Mouse (Mus musculus): Measurements from ENCODE around the gene 1810024B03Rik. TPM values are rescaled to one million over a fixed set of nuclear protein-coding genes. Genes with fewer than 3 reads are reported as not detected.

The 1810024B03Rik gene
- polyA plus RNA-seq, 1 experiment from 2014 or later: 2.8 TPM

DNA sequence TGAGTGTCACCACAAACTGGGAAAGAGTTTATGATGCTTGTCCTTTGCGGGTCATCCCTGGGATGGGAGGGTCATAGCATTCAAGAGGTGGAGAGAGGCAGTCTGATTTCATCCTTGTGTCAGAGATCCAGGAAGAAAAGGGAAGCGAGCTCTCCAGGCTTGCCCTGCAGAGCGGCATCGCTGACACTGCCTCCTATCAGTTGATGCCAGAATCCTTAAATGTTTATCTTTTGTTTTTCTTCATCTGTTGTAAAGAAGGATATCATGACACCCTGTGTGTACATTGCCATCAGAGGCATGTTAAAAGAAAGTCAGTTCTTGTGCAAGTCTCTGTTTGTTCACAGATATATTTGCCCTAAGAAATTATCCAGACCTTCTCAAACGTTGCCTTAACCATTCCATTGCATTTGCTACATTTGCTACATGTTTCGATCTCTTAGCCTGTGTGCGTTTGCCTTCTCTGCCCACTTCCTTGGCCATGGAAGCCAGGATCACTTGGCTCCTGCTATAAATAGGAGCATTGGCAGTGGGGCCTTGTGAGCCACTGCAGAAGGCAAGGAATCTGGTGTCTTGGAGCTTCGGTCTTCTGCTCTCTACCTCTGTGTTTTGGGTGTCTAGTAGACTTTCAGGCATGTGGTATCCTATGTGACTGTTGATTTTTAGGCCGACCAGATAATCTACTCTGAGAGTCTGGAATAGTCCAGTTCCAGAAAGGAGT, 42.4 kb upstream of the 1810024B03Rik start:
- H3K4me3 ChIP-seq (ENCODE audit: low read depth, low read length): no peak overlapping the region
- ATAC-seq (ENCODE audit: insufficient read depth): no peak
- H3K9me3 ChIP-seq (ENCODE audit: low read depth, low read length): no peaks in the 10 kb centered on the region
- H3K9ac ChIP-seq: no peak overlapping the region
- H3K27me3 ChIP-seq (ENCODE audit: insufficient read depth, low read length): no peaks in the 10 kb centered on the region
- no peak overlapping the region for H3K27ac ChIP-seq (ENCODE audit: low read depth)
- no peak for DNase-seq
- 88% methylated on average over 9 of the region's 9 CpGs for WGBS
- H3K36me3 ChIP-seq (ENCODE audit: insufficient read depth): peaks cover 19% of the 10 kb centered on the region
- H3K4me2 ChIP-seq: no peak overlapping the region
- no peaks in the 10 kb centered on the region for H3K4me1 ChIP-seq (ENCODE audit: insufficient read depth)
- no peak for TF ChIP-seq CTCF (IDR thresholded peaks at IDR 0.05; ENCODE audit: low read depth)

DNA sequence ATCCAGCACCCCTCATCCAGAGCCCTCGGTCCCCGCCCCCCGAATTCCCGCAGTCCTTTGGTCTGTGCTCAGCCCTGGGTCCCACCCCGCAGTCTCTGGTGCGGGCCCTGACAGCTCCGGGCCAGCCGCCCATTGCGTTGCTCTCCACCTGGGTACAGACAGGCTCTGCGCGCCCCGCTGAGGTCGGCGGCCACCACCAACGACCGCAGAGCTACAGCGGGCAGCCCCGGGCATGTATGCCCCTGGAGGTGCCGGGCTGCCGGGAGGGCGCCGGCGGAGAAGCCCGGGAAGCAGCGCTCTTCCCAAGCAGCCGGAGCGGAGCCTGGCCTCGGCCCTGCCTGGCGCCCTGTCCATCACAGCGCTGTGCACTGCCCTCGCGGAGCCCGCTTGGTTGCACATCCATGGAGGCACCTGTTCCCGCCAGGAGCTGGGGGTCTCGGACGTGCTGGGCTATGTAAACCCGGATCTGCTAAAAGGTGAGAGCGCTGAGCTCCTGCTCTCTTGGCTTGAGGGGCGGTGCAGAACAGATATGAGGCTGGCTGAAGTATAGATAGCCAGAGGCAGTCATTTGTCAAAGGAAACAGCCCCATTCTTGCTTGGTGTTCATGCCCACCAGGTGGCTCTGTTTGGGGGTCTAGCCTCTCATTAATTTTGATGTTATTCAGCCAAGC, 40.4 kb upstream of the 1810024B03Rik start:
- Histone ChIP-seq H3K36me3 (ENCODE audit: insufficient read depth) (peaks cover 38% of the 10 kb centered on the region), H3K4me3 (ENCODE audit: low read depth, low read length) (peak overlapping the region; percentile 79), H3K27ac (ENCODE audit: low read depth) (peak overlapping the region; percentile 69; the same call in 1 of the 2 replicates), H3K4me2 (peak overlapping the region; percentile 96), H3K27me3 (ENCODE audit: insufficient read depth, low read length) (no peaks in the 10 kb centered on the region), H3K9ac (peak overlapping the region; percentile 80), H3K9me3 (ENCODE audit: low read depth, low read length) (no peaks in the 10 kb centered on the region), H3K4me1 (ENCODE audit: insufficient read depth) (no peaks in the 10 kb centered on the region)
- peak; percentile 45 for DNase-seq
- WGBS: under 1% methylated on average over 39 of the region's 39 CpGs
- peak; percentile 59 for ATAC-seq (ENCODE audit: insufficient read depth)
- TF ChIP-seq CTCF (IDR thresholded peaks at IDR 0.05; ENCODE audit: low read depth): peak; percentile 45

DNA sequence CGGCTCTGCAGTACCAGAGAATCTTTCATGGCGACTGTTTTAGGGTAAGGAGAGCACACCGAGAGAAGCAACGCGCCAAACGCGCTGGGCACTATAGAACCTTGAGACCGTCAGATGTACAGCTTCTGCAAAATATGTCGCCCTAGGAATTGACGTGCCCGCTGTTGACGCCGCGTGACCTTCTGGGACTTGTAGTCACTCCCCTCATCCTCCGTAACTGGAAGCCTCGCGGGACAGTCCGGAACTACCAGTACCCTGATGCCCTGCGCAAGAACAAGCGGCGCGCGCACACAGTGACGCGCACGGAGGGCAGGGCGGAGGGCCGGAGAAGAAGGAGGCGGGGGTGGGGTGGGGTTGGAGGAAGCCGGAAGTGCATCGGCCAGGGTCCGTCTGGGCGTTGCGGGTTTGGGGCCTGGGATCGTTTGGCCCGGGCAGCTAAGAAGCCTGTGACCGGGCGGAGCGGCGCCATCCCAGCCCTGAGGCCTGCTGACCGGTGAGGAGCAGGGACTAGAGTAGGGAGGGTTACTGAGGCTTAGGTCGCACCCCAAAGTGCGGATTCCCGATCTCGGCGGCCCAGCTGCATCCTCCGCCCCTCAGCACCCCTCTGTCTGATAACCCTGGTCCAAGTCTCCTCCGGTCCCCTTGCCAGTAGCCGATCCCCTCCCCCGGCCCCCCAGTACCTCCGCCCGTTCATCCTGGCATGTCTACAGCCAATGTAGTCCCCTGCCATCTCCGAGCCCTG, 39.7 kb upstream of the 1810024B03Rik start, which contains the start of the genes Ciao1 and Tmem127:
Gene Ciao1, minus strand, starts transcription at position 225 of the 742 bp plus-strand sequence.
Gene Tmem127, plus strand, starts transcription at position 317 of the 742 bp plus-strand sequence.
- H3K4me2 ChIP-seq: peak within 1 kb of the TSS; percentile 96
- DNase-seq (peak; percentile 100), ATAC-seq (ENCODE audit: insufficient read depth) (peak; percentile 99)
- no peaks in the 10 kb centered on the region for H3K4me1 ChIP-seq (ENCODE audit: insufficient read depth)
- peak within 1 kb of the TSS; percentile 80 for H3K9ac ChIP-seq
- peak within 1 kb of the TSS; percentile 79 for H3K4me3 ChIP-seq (ENCODE audit: low read depth, low read length)
- peak within 1 kb of the TSS; percentile 69; the same call in 1 of the 2 replicates for H3K27ac ChIP-seq (ENCODE audit: low read depth)
- WGBS: under 1% methylated on average over 53 of the region's 53 CpGs
- 0 out of 2 replicates have a peak, but pooled peaks have one; percentile 16 for TF ChIP-seq CTCF (IDR thresholded peaks at IDR 0.05; ENCODE audit: low read depth)
- H3K9me3 ChIP-seq (ENCODE audit: low read depth, low read length): no peaks in the 10 kb centered on the region
- peaks cover 41% of the 10 kb centered on the region for H3K36me3 ChIP-seq (ENCODE audit: insufficient read depth)
- H3K27me3 ChIP-seq (ENCODE audit: insufficient read depth, low read length): no peaks in the 10 kb centered on the region

DNA sequence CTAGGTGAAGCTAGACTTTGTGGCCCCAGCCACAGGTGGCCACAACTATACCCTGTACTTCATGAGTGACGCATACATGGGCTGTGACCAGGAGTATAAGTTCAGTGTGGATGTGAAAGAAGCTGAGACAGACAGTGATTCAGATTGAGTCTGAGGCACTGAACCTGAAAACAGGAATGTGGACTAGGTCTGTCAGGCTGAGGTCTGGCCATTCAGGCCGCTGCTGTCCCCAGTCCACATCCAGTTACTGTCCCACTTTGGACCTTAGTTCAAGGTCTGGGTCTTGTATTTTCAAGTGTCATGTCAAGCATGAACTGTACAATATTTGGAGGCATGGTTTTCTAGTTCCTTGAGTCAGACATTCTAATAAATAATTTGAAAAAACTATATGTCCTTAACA, 32.0 kb upstream of the 1810024B03Rik start:
- DNase-seq (no peak), ATAC-seq (ENCODE audit: insufficient read depth) (no peak)
- H3K27me3 ChIP-seq (ENCODE audit: insufficient read depth, low read length): no peaks in the 10 kb centered on the region
- no peak overlapping the region for H3K9ac ChIP-seq
- H3K27ac ChIP-seq (ENCODE audit: low read depth): no peak overlapping the region
- no peaks in the 10 kb centered on the region for H3K9me3 ChIP-seq (ENCODE audit: low read depth, low read length)
- H3K36me3 ChIP-seq (ENCODE audit: insufficient read depth): peaks cover 89% of the 10 kb centered on the region
- H3K4me1 ChIP-seq (ENCODE audit: insufficient read depth): no peaks in the 10 kb centered on the region
- no peak overlapping the region for H3K4me2 ChIP-seq
- WGBS: 94% methylated on average over 2 of the region's 2 CpGs
- no peak for TF ChIP-seq CTCF (IDR thresholded peaks at IDR 0.05; ENCODE audit: low read depth)
- H3K4me3 ChIP-seq (ENCODE audit: low read depth, low read length): no peak overlapping the region

DNA sequence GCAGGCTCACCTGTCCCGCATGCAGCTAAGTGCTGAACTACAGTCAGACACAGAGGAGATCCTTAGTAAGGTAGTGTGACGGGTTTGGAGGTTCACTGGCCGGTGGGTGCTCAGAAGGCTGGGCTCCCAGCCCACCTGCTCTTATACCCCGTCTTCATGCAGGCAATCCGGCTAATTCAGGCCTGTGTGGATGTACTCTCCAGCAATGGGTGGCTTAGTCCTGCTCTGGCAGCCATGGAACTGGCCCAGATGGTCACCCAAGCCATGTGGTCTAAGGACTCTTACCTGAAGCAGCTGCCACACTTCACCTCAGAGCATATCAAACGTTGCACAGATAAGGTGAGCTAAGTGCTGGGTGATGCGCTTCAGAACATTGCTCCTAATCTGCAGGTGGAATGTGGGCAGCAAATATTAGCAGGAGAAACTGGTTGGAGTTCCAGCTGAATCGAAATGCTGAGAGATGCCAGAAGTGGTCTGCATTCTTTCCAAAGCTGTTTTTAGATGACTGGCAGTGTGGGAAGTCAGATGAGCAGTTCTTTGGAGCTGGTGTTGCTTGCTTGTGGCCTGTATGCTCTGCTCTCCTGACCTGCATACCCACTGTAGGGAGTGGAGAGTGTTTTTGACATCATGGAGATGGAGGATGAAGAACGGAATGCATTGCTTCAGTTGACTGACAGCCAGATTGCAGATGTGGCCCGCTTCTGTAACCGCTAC, 30.0 kb upstream of the 1810024B03Rik start:
- Histone ChIP-seq H3K4me3 (ENCODE audit: low read depth, low read length) (no peak overlapping the region), H3K36me3 (ENCODE audit: insufficient read depth) (peaks cover 94% of the 10 kb centered on the region), H3K9me3 (ENCODE audit: low read depth, low read length) (no peaks in the 10 kb centered on the region), H3K4me1 (ENCODE audit: insufficient read depth) (no peaks in the 10 kb centered on the region), H3K4me2 (no peak overlapping the region), H3K9ac (no peak overlapping the region), H3K27me3 (ENCODE audit: insufficient read depth, low read length) (no peaks in the 10 kb centered on the region), H3K27ac (ENCODE audit: low read depth) (no peak overlapping the region)
- DNase-seq (no peak), ATAC-seq (ENCODE audit: insufficient read depth) (no peak)
- 89% methylated on average over 11 of the region's 11 CpGs for WGBS
- no peak for TF ChIP-seq CTCF (IDR thresholded peaks at IDR 0.05; ENCODE audit: low read depth)

DNA sequence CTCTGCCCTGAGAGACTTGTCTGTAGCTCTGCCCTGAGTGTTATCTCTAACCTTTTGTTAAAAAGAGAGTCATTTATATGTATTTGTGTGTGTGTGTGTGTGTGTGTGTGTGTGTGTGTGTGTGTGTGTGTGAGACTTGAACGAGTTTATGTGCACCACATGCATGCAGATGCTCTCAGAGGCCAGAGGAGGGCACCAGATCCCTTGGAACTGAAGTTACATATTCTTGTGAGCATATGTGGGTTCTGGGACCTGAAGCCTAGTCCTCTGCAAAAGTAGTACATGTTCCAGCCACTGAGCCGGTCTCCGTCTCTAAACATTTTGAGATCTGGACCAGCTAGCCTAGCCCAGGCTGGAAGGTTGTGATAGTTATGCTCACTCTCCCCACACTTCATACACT, 17.2 kb upstream of the 1810024B03Rik start:
- 0 out of 2 replicates have a peak, but pooled peaks have one; percentile 14 for TF ChIP-seq CTCF (IDR thresholded peaks at IDR 0.05; ENCODE audit: low read depth)
- no peaks in the 10 kb centered on the region for H3K27me3 ChIP-seq (ENCODE audit: insufficient read depth, low read length)
- no peak overlapping the region for H3K27ac ChIP-seq (ENCODE audit: low read depth)
- ATAC-seq (ENCODE audit: insufficient read depth) (no peak), DNase-seq (no peak)
- no peak overlapping the region for H3K4me2 ChIP-seq
- no peaks in the 10 kb centered on the region for H3K4me1 ChIP-seq (ENCODE audit: insufficient read depth)
- no peaks in the 10 kb centered on the region for H3K9me3 ChIP-seq (ENCODE audit: low read depth, low read length)
- no peak overlapping the region for H3K9ac ChIP-seq
- peaks cover 96% of the 10 kb centered on the region for H3K36me3 ChIP-seq (ENCODE audit: insufficient read depth)
- WGBS: 99% methylated on average over 3 of the region's 3 CpGs
- H3K4me3 ChIP-seq (ENCODE audit: low read depth, low read length): no peak overlapping the region
